Comparison of ENCODE assay signal across 8 mouse cellular contexts in genomic region chr9:65031894-65032268, GRCm38 (mm10). TPM values are rescaled to one million over a fixed set of nuclear protein-coding genes. Genes with fewer than 3 reads are reported as not detected.
DNase-seq lines count a peak whose midpoint lies in the region; ATAC-seq lines count a peak whose summit lies in the region.

No protein-coding gene starts in this region.

- no peak; the same call in 1 of the 2 replicates for ATAC-seq in kidney, embryonic 16.5 days (ENCODE audit: low FRiP score, low TSS enrichment)
- no peak for ATAC-seq in embryonic facial prominence, embryonic 11.5 days (replicated peaks; ENCODE audit: insufficient number of reproducible peaks, low FRiP score, low TSS enrichment, low read depth)
- ATAC-seq in intestine, embryonic 15.5 days = no peak
- ATAC-seq in midbrain, embryonic 16.5 days = no peak

- peaks cover 11% of the 10 kb centered on the region for H3K4me1 ChIP-seq in kidney, embryonic 16.5 days (ENCODE audit: insufficient read depth, low read length)
- H3K4me1 ChIP-seq in embryonic facial prominence, embryonic 11.5 days (ENCODE audit: control insufficient read depth, insufficient read depth, low read length) = no peaks in the 10 kb centered on the region
- H3K4me1 ChIP-seq in intestine, embryonic 15.5 days (replicated peaks) = peaks cover 7% of the 10 kb centered on the region; the same call in 1 of the 2 replicates
- peaks cover 9% of the 10 kb centered on the region for H3K4me1 ChIP-seq in midbrain, embryonic 16.5 days (ENCODE audit: control insufficient read depth, insufficient read depth, low read length)

- DNase-seq in kidney, postnatal 4 days = no peak
- no peak for DNase-seq in embryonic facial prominence, embryonic 11.5 days (ENCODE audit: low spot score)
- DNase-seq in layer of hippocampus, adult 8-10 months (ENCODE audit: low spot score in 2 of 2) = no peak
- DNase-seq in right cerebral cortex, postnatal 4 days = no peak
- no peak for DNase-seq in right cerebral cortex, adult 18-20 months

- peak overlapping the region; percentile 41 for H3K4me2 ChIP-seq in kidney, embryonic 16.5 days (replicated peaks; ENCODE audit: low read depth, low read length)
- H3K4me2 ChIP-seq in embryonic facial prominence, embryonic 11.5 days (ENCODE audit: low read depth, low read length) = no peak overlapping the region
- peak overlapping the region; percentile 84 for H3K4me2 ChIP-seq in intestine, embryonic 15.5 days (replicated peaks)
- no peak overlapping the region for H3K4me2 ChIP-seq in midbrain, embryonic 16.5 days (ENCODE audit: low read length)

- 33% methylated on average over 4 of the region's 4 CpGs for WGBS in kidney, embryonic 16.5 days
- 34% methylated on average over 4 of the region's 4 CpGs for WGBS in embryonic facial prominence, embryonic 11.5 days
- 37% methylated on average over 4 of the region's 4 CpGs for WGBS in intestine, embryonic 15.5 days
- WGBS in midbrain, embryonic 16.5 days = 36% methylated on average over 4 of the region's 4 CpGs

- 0 out of 2 replicates have a peak overlapping the region, but pooled peaks have one; percentile 99 for H3K9ac ChIP-seq in kidney, embryonic 16.5 days (replicated peaks; ENCODE audit: low read length)
- no peak overlapping the region for H3K9ac ChIP-seq in embryonic facial prominence, embryonic 11.5 days (replicated peaks; ENCODE audit: low read length)
- H3K9ac ChIP-seq in intestine, embryonic 15.5 days = no peak overlapping the region
- H3K9ac ChIP-seq in midbrain, embryonic 16.5 days (ENCODE audit: low read depth, low read length) = no peak overlapping the region

- H3K4me3 ChIP-seq in kidney, embryonic 16.5 days (ENCODE audit: low read length) = peak overlapping the region; percentile 99
- H3K4me3 ChIP-seq in embryonic facial prominence, embryonic 11.5 days (ENCODE audit: low read depth, low read length) = peak overlapping the region; percentile 99; the same call in 1 of the 2 replicates
- peak overlapping the region; percentile 99; the same call in 1 of the 2 replicates for H3K4me3 ChIP-seq in intestine, embryonic 15.5 days (replicated peaks)
- peak overlapping the region; percentile 98; the same call in 1 of the 2 replicates for H3K4me3 ChIP-seq in midbrain, embryonic 16.5 days (ENCODE audit: low read depth, low read length)

- no peaks in the 10 kb centered on the region for H3K27me3 ChIP-seq in kidney, embryonic 16.5 days (ENCODE audit: insufficient read depth, low read length)
- H3K27me3 ChIP-seq in embryonic facial prominence, embryonic 11.5 days (ENCODE audit: control insufficient read depth, insufficient read depth, low read length) = no peaks in the 10 kb centered on the region
- H3K27me3 ChIP-seq in intestine, embryonic 15.5 days (replicated peaks) = no peaks in the 10 kb centered on the region
- no peaks in the 10 kb centered on the region for H3K27me3 ChIP-seq in midbrain, embryonic 16.5 days (ENCODE audit: control insufficient read depth, insufficient read depth, low read depth, low read length)

- peaks cover 1% of the 10 kb centered on the region; the same call in 1 of the 2 replicates for H3K36me3 ChIP-seq in kidney, embryonic 16.5 days (ENCODE audit: insufficient read depth, low read length)
- no peaks in the 10 kb centered on the region for H3K36me3 ChIP-seq in embryonic facial prominence, embryonic 11.5 days (replicated peaks; ENCODE audit: control insufficient read depth, insufficient read depth, low read depth, low read length)
- no peaks in the 10 kb centered on the region for H3K36me3 ChIP-seq in intestine, embryonic 15.5 days
- no peaks in the 10 kb centered on the region for H3K36me3 ChIP-seq in midbrain, embryonic 16.5 days (ENCODE audit: control insufficient read depth, insufficient read depth, low read length)

- H3K27ac ChIP-seq in kidney, embryonic 16.5 days (ENCODE audit: low read length) = no peak overlapping the region
- no peak overlapping the region for H3K27ac ChIP-seq in embryonic facial prominence, embryonic 11.5 days (replicated peaks; ENCODE audit: low read depth, low read length)
- H3K27ac ChIP-seq in intestine, embryonic 15.5 days = no peak overlapping the region
- H3K27ac ChIP-seq in midbrain, embryonic 16.5 days (ENCODE audit: low read length) = no peak overlapping the region

- no peaks in the 10 kb centered on the region for H3K9me3 ChIP-seq in kidney, embryonic 16.5 days (ENCODE audit: low read length)
- no peaks in the 10 kb centered on the region for H3K9me3 ChIP-seq in embryonic facial prominence, embryonic 11.5 days (replicated peaks; ENCODE audit: control insufficient read depth, low read length)
- H3K9me3 ChIP-seq in intestine, embryonic 15.5 days = no peaks in the 10 kb centered on the region
- no peaks in the 10 kb centered on the region for H3K9me3 ChIP-seq in midbrain, embryonic 16.5 days (replicated peaks; ENCODE audit: control insufficient read depth, low read length, poor library complexity, severe bottlenecking)

RNA-seq across cellular contexts. Expression of gene Dpp8, which starts 0.3 kb away (rescaled TPM):
- 37.7 and 39.5 TPM in 2 replicates for polyA plus RNA-seq in kidney, embryonic 16.5 days (2015; fragmentation: Nextera tagmentation; extraction: Ambion mirVana)
- polyA plus RNA-seq in embryonic facial prominence, embryonic 11.5 days (2014; fragmentation: Nextera tagmentation; extraction: Ambion mirVana) = 30.4 and 33.7 TPM in 2 replicates
- polyA plus RNA-seq in intestine, embryonic 15.5 days (2015; fragmentation: Nextera tagmentation; extraction: Ambion mirVana) = 33.1 TPM in 2 replicates
- 39.3 and 42.7 TPM in 2 replicates for polyA plus RNA-seq in midbrain, embryonic 16.5 days (2015; fragmentation: Nextera tagmentation; extraction: Ambion mirVana)
- total RNA-seq in layer of hippocampus, adult 8-10 months (2022) = 100 to 1,000 TPM; 144 to 176 (median 162) TPM

RNA-seq across cellular contexts. Expression of gene Hacd3, which starts 10.4 kb away (rescaled TPM):
- 91.8 and 97.9 TPM in 2 replicates for polyA plus RNA-seq in kidney, embryonic 16.5 days (2015; fragmentation: Nextera tagmentation; extraction: Ambion mirVana)
- polyA plus RNA-seq in embryonic facial prominence, embryonic 11.5 days (2014; fragmentation: Nextera tagmentation; extraction: Ambion mirVana) = 81.3 and 83.5 TPM in 2 replicates
- 85.5 and 90.2 TPM in 2 replicates for polyA plus RNA-seq in intestine, embryonic 15.5 days (2015; fragmentation: Nextera tagmentation; extraction: Ambion mirVana)
- polyA plus RNA-seq in midbrain, embryonic 16.5 days (2015; fragmentation: Nextera tagmentation; extraction: Ambion mirVana) = 241 and 246 TPM in 2 replicates
- total RNA-seq in layer of hippocampus, adult 8-10 months (2022) = 100 to 1,000 TPM; 142 to 169 (median 158) TPM

Comparison
In these comparisons a context has a peak if more than half of its experiments do, and no peak if none do; other contexts are left out.
1. H3K4me2 ChIP-seq: peak in kidney, embryonic 16.5 days (single experiment) and intestine, embryonic 15.5 days (single experiment); none in embryonic facial prominence, embryonic 11.5 days (single experiment) and midbrain, embryonic 16.5 days (single experiment).
2. Peak in every context shown above with its lines, with median percentiles within 50 percentile points of each other: H3K4me3 ChIP-seq.